Mouse (Mus musculus): Measurements from ENCODE around the gene Sec11a. TPM values are rescaled to one million over a fixed set of nuclear protein-coding genes. Genes with fewer than 3 reads are reported as not detected.
"Not testable (repeated sequence)": the region's sequence is repeated elsewhere in the genome, so short reads cannot be mapped to it uniquely, and the experiment has no call there.

Gene Sec11a
- polyA plus RNA-seq, 1 experiment from 2014 or later: 188 TPM

- DNase-seq (ENCODE audit: low spot score): no peak
- H3K4me1 ChIP-seq: no peaks in the 10 kb centered on the region
- 93% methylated on average over 4 of the region's 4 CpGs for WGBS
- no peak overlapping the region for H3K27ac ChIP-seq (replicated peaks)
- H3K36me3 ChIP-seq (replicated peaks): peaks cover 45% of the 10 kb centered on the region
- no peaks in the 10 kb centered on the region for H3K9me3 ChIP-seq
- no peaks in the 10 kb centered on the region for H3K27me3 ChIP-seq (replicated peaks; ENCODE audit: low read depth, poor library complexity, severe bottlenecking)
- H3K4me3 ChIP-seq: no peak overlapping the region
Observed at GRCm38 (mm10) chr7:80939808-80940207, 7.8 kb downstream of the Sec11a start.

GRCm38 (mm10) chr7:80937304-80937666 lies 10.3 kb downstream of the Sec11a start:
- peaks cover 55% of the 10 kb centered on the region for H3K36me3 ChIP-seq (replicated peaks)
- not testable (repeated sequence) for H3K27me3 ChIP-seq (replicated peaks; ENCODE audit: low read depth, poor library complexity, severe bottlenecking); DNase-seq (ENCODE audit: low spot score); H3K9me3 ChIP-seq; H3K27ac ChIP-seq (replicated peaks); H3K4me3 ChIP-seq; H3K4me1 ChIP-seq

- not testable (repeated sequence) for H3K27ac ChIP-seq (replicated peaks); DNase-seq (ENCODE audit: low spot score); H3K27me3 ChIP-seq (replicated peaks; ENCODE audit: low read depth, poor library complexity, severe bottlenecking); H3K4me3 ChIP-seq; H3K9me3 ChIP-seq; H3K4me1 ChIP-seq
- WGBS: 88% methylated on average over 7 of the region's 7 CpGs
- peaks cover 57% of the 10 kb centered on the region for H3K36me3 ChIP-seq (replicated peaks)
Observed at GRCm38 (mm10) chr7:80936617-80937303, 10.8 kb downstream of the Sec11a start.

- H3K4me1 ChIP-seq: no peaks in the 10 kb centered on the region
- no peak for DNase-seq (ENCODE audit: low spot score)
- no peak overlapping the region for H3K4me3 ChIP-seq
- H3K36me3 ChIP-seq (replicated peaks): peaks cover 63% of the 10 kb centered on the region
- H3K27ac ChIP-seq (replicated peaks): no peak overlapping the region
- no peaks in the 10 kb centered on the region for H3K27me3 ChIP-seq (replicated peaks; ENCODE audit: low read depth, poor library complexity, severe bottlenecking)
- no peaks in the 10 kb centered on the region for H3K9me3 ChIP-seq
- 97% methylated on average over 1 of the region's 1 CpGs for WGBS
Observed at GRCm38 (mm10) chr7:80935834-80936233, 11.7 kb downstream of the Sec11a start.

GRCm38 (mm10) chr7:80932777-80933176 lies 14.8 kb downstream of the Sec11a start:
- no peaks in the 10 kb centered on the region for H3K4me1 ChIP-seq
- no peaks in the 10 kb centered on the region for H3K27me3 ChIP-seq (replicated peaks; ENCODE audit: low read depth, poor library complexity, severe bottlenecking)
- no peak for DNase-seq (ENCODE audit: low spot score)
- H3K9me3 ChIP-seq: no peaks in the 10 kb centered on the region
- H3K36me3 ChIP-seq (replicated peaks): peaks cover 70% of the 10 kb centered on the region
- no peak overlapping the region for H3K4me3 ChIP-seq
- whole genome bisulfite sequencing: 90% methylated on average over 1 of the region's 1 CpGs
- no peak overlapping the region for H3K27ac ChIP-seq (replicated peaks)

- WGBS: 93% methylated on average over 8 of the region's 8 CpGs
- peaks cover 81% of the 10 kb centered on the region for H3K36me3 ChIP-seq (replicated peaks)
- no peaks in the 10 kb centered on the region for H3K27me3 ChIP-seq (replicated peaks; ENCODE audit: low read depth, poor library complexity, severe bottlenecking)
Observed at GRCm38 (mm10) chr7:80931618-80932207, 15.9 kb downstream of the Sec11a start.

GRCm38 (mm10) chr7:80923165-80923564 lies 24.4 kb downstream of the Sec11a start:
- H3K4me1 ChIP-seq: no peaks in the 10 kb centered on the region
- H3K4me3 ChIP-seq: no peak overlapping the region
- DNase-seq (ENCODE audit: low spot score): no peak
- 94% methylated on average over 2 of the region's 2 CpGs for WGBS
- peaks cover 94% of the 10 kb centered on the region for H3K36me3 ChIP-seq (replicated peaks)
- H3K27ac ChIP-seq (replicated peaks): no peak overlapping the region
- no peaks in the 10 kb centered on the region for H3K27me3 ChIP-seq (replicated peaks; ENCODE audit: low read depth, poor library complexity, severe bottlenecking)
- no peaks in the 10 kb centered on the region for H3K9me3 ChIP-seq

More at GRCm38 (mm10) chr7:80931618-80932207, 15.9 kb downstream of the Sec11a start:
- Histone ChIP-seq H3K27ac (replicated peaks) (no peak overlapping the region), H3K4me1 (no peaks in the 10 kb centered on the region), H3K9me3 (no peaks in the 10 kb centered on the region), H3K4me3 (no peak overlapping the region)
- no peak for DNase-seq (ENCODE audit: low spot score)

- DNase-seq (ENCODE audit: low spot score): no peak
- H3K4me1 ChIP-seq: no peaks in the 10 kb centered on the region
- no peak overlapping the region for H3K27ac ChIP-seq (replicated peaks)
- no peaks in the 10 kb centered on the region for H3K9me3 ChIP-seq
- no peak overlapping the region for H3K4me3 ChIP-seq
- WGBS: 93% methylated on average over 5 of the region's 5 CpGs
- H3K36me3 ChIP-seq (replicated peaks): peaks cover 96% of the 10 kb centered on the region
- H3K27me3 ChIP-seq (replicated peaks; ENCODE audit: low read depth, poor library complexity, severe bottlenecking): no peaks in the 10 kb centered on the region
Observed at GRCm38 (mm10) chr7:80919647-80920008, 28.0 kb downstream of the Sec11a start.

GRCm38 (mm10) chr7:80918982-80919646 lies 28.5 kb downstream of the Sec11a start:
- 83% methylated on average over 8 of the region's 8 CpGs for WGBS
- Histone ChIP-seq H3K36me3 (replicated peaks) (peaks cover 96% of the 10 kb centered on the region), H3K4me1 (no peaks in the 10 kb centered on the region), H3K4me3 (no peak overlapping the region), H3K9me3 (no peaks in the 10 kb centered on the region), H3K27me3 (replicated peaks; ENCODE audit: low read depth, poor library complexity, severe bottlenecking) (no peaks in the 10 kb centered on the region), H3K27ac (replicated peaks) (no peak overlapping the region)
- no peak for DNase-seq (ENCODE audit: low spot score)

- no peaks in the 10 kb centered on the region for H3K4me1 ChIP-seq
- 92% methylated on average over 4 of the region's 4 CpGs for WGBS
- H3K27me3 ChIP-seq (replicated peaks; ENCODE audit: low read depth, poor library complexity, severe bottlenecking): no peaks in the 10 kb centered on the region
- no peak for DNase-seq (ENCODE audit: low spot score)
- H3K4me3 ChIP-seq: no peak overlapping the region
- no peaks in the 10 kb centered on the region for H3K9me3 ChIP-seq
- no peak overlapping the region for H3K27ac ChIP-seq (replicated peaks)
- peaks cover 98% of the 10 kb centered on the region for H3K36me3 ChIP-seq (replicated peaks)
Observed at GRCm38 (mm10) chr7:80917916-80918465, 29.6 kb downstream of the Sec11a start.

GRCm38 (mm10) chr7:80912496-80912895 lies 35.1 kb downstream of the Sec11a start:
- Histone ChIP-seq H3K36me3 (replicated peaks) (peaks cover 97% of the 10 kb centered on the region), H3K27me3 (replicated peaks; ENCODE audit: low read depth, poor library complexity, severe bottlenecking) (no peaks in the 10 kb centered on the region), H3K4me1 (no peaks in the 10 kb centered on the region), H3K9me3 (no peaks in the 10 kb centered on the region), H3K4me3 (no peak overlapping the region), H3K27ac (replicated peaks) (no peak overlapping the region)
- WGBS: 86% methylated on average over 8 of the region's 8 CpGs
- DNase-seq (ENCODE audit: low spot score): no peak

GRCm38 (mm10) chr7:80911053-80911452 lies 36.5 kb downstream of the Sec11a start:
- Histone ChIP-seq H3K27ac (replicated peaks) (no peak overlapping the region), H3K36me3 (replicated peaks) (peaks cover 97% of the 10 kb centered on the region), H3K9me3 (no peaks in the 10 kb centered on the region), H3K4me3 (no peak overlapping the region), H3K27me3 (replicated peaks; ENCODE audit: low read depth, poor library complexity, severe bottlenecking) (no peaks in the 10 kb centered on the region), H3K4me1 (no peaks in the 10 kb centered on the region)
- WGBS: 83% methylated on average over 7 of the region's 7 CpGs
- peak; percentile 34 for DNase-seq (ENCODE audit: low spot score)

All from embryonic facial prominence, embryonic 10.5 days (tissue).